Mouse (Mus musculus): ENCODE results near the gene Zfp988.
"Not testable (repeated sequence)": the region's sequence is repeated elsewhere in the genome, so short reads cannot be mapped to it uniquely, and the experiment has no call there.

- not testable (repeated sequence) for TF ChIP-seq POLR2A (IDR thresholded peaks at IDR 0.05; ENCODE audit: control insufficient read depth, low read depth, low read length); CTCF (IDR thresholded peaks at IDR 0.05; ENCODE audit: control insufficient read depth, insufficient read depth, insufficient replicate concordance, low read depth, low read length)
Observed at GRCm38 (mm10) chr4:147275773-147276140, 29.7 kb upstream of the Zfp988 start.

Measured in testis, adult 2 months (tissue).